Mouse (Mus musculus): ENCODE data around the gene Ntm. TPM values are rescaled to one million over a fixed set of nuclear protein-coding genes. Genes with fewer than 3 reads are reported as not detected.

Gene Ntm
- total RNA-seq, 2 experiments from 2014 or later = 0.33 to 0.95 TPM

GRCm38 (mm10) chr9:29942183-29942952, 20.6 kb downstream of the Ntm start:
- no peak for TF ChIP-seq CTCF (IDR thresholded peaks at IDR 0.05)
- intact Hi-C loops (cut with DNase I) = no loop called here

DNA sequence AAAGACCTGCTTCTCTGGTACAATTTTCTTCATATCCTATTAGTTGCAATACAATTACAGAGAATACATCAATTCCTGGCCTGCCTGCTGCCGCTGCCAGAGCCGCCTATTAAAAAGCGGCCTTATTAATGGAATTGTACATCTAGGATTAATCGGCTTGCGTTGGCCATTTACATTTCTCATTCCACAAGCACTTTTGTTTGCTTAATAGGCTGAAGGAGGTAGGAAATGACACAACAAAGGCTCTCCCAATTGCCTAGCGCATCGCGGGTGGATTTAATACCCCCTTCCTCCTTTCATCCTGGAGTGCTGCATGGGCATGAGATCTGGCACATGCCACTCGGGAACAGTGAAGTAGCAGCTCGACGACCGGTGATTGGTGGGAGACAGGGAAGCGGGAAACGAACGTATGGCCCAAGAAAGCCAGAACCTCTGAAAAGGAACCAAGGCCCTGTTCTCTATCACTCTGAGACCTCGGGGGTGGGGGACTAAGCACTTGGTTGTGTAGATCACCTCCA, 23.4 kb downstream of the Ntm start:
- TF ChIP-seq CTCF (IDR thresholded peaks at IDR 0.05) = no peak
- no peak overlapping the region for H3K27ac ChIP-seq
- intact Hi-C loops (cut with DNase I) = no loop called here
- H3K4me3 ChIP-seq = no peak overlapping the region
- no peak for DNase-seq

More at GRCm38 (mm10) chr9:29942183-29942952, 20.6 kb downstream of the Ntm start:
- DNase-seq = no peak
- no peak overlapping the region for H3K27ac ChIP-seq
- no peak overlapping the region for H3K4me3 ChIP-seq

DNA sequence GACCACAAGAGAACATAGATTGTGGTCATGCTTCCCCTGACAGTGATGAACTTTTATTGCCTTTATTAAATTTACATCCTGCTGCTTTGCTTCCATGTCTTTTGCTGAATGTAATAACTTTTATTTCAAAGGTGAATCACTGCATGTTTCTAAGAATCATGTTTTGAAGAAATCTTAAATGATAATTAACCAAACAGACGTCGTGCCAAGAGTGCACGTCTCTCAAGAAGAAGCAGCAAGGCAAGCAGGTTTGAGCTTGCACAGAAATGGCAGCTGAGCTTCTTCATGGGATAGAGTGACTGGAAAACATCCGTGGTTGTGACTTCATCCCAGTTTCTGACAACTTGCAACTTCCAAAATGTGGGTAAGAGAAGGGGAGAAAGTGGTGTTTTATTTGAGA, 34.1 kb downstream of the Ntm start:
- intact Hi-C loops (cut with DNase I) = no loop called here
- Histone ChIP-seq H3K27ac (no peak overlapping the region), H3K4me3 (no peak overlapping the region)
- no peak for DNase-seq
- no peak for TF ChIP-seq CTCF (IDR thresholded peaks at IDR 0.05)

- intact Hi-C loops (cut with DNase I) = no loop called here
- no peak overlapping the region for H3K27ac ChIP-seq
Measured at GRCm38 (mm10) chr9:29925382-29925781, 37.6 kb downstream of the Ntm start.

DNA sequence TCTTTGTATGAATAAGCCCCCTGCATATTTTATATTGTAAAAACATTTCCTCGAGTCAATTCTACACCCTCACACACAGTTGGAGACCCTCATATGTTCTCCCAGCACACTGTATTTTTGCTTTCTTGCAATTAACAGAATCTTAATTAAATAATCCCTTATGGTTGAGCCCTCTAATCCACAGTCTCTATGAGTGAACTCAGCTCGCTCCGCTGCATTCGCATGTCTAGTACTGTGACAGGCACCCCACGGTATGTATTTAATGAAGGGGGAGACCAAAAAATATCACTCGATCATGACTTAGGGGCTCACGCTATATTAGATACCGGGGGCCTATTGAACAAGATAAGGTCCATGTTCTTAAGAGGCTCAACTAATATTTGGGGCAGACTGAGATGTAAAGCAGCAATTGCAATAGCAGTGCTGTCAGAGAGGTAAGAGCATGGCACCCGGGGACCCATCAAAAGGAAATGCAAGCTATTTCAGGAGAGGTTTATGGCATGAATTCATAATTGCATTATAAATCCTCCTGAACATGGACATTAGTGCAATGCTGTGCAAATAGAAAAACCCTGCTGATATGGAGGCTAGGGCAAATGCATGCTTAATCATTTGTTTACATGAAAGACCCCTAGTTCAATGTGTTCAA, 64.4 kb downstream of the Ntm start:
- Histone ChIP-seq H3K27ac (no peak overlapping the region), H3K4me3 (no peak overlapping the region)
- TF ChIP-seq CTCF (IDR thresholded peaks at IDR 0.05) = no peak
- no peak for DNase-seq
- intact Hi-C loops (cut with DNase I) = no loop called here

More at GRCm38 (mm10) chr9:29925382-29925781, 37.6 kb downstream of the Ntm start:
- no peak for TF ChIP-seq CTCF (IDR thresholded peaks at IDR 0.05)
- no peak for DNase-seq
- no peak overlapping the region for H3K4me3 ChIP-seq

DNA sequence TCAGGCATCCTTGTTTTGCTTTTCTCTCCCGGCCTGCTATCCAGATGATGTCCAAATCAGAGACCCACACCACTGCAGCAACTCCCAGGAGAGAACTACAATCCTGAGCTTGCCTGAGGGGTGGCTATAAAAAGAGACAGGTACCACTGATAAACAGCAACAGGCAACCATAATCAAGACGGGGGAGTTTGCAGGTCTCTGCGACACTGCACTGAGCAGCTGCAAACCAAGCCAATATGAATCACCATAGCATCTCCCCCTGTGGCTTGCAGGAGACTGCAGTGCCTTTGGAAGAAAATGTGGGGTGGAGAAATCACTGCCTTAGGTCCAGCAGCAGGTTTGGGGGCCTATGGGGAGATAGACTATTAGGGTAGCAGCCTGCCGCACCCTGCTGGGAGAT, 65.5 kb downstream of the Ntm start:
- Histone ChIP-seq H3K4me3 (no peak overlapping the region), H3K27ac (no peak overlapping the region)
- intact Hi-C loops (cut with DNase I) = no loop called here
- no peak for TF ChIP-seq CTCF (IDR thresholded peaks at IDR 0.05)
- no peak for DNase-seq

DNA sequence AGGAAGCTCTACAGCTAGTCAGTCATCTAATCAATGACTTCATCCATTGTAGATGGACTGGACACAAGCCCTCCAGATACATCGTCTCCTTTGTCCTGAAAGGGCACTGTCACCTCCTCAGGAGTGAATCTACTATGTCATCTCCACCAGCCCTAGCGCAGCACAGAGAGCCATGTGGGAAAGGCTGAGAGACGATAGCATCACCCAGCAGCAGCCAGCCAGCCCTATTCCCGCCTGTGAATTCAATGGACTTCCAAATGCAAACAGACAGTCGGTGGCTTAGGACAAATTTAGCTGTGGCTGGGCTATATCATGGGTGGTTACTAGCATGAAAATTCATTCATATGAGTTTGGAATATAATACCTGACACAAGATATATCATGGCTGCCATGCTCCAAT, 70.1 kb downstream of the Ntm start:
- Histone ChIP-seq H3K27ac (no peak overlapping the region), H3K4me3 (no peak overlapping the region)
- intact Hi-C loops (cut with DNase I) = no loop called here
- DNase-seq = no peak
- no peak for TF ChIP-seq CTCF (IDR thresholded peaks at IDR 0.05)

DNA sequence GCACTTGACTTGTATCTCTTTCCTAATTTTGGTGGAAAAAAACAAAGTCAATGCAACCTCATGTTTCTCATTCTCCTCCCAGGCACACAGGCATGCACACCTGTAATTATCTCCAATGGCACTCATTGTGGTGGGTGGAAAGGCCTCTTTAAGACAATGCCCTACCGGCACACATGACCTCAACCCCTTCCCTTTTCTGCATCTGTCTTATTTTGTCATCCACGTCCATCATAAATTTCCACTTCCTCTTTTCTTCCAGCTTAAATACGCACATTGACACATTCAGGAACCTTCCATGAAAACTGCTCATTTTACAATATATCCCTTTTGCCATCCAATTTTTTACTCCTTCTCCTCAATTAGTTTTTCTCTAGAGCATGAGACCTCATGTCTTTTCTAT, 74.2 kb downstream of the Ntm start:
- intact Hi-C loops (cut with DNase I) = no loop called here
- TF ChIP-seq CTCF (IDR thresholded peaks at IDR 0.05) = no peak

GRCm38 (mm10) chr9:29887924-29888323, 75.0 kb downstream of the Ntm start:
- TF ChIP-seq CTCF (IDR thresholded peaks at IDR 0.05) = no peak
- Histone ChIP-seq H3K4me3 (no peak overlapping the region), H3K27ac (no peak overlapping the region)
- intact Hi-C loops (cut with DNase I) = no loop called here
- DNase-seq = no peak

More for the DNA sequence above, 74.2 kb downstream of the Ntm start:
- no peak overlapping the region for H3K4me3 ChIP-seq
- H3K27ac ChIP-seq = no peak overlapping the region
- DNase-seq = no peak

- intact Hi-C loops (cut with DNase I) = no loop called here
- Histone ChIP-seq H3K4me3 (no peak overlapping the region), H3K27ac (no peak overlapping the region)
- TF ChIP-seq CTCF (IDR thresholded peaks at IDR 0.05) = no peak
- DNase-seq = no peak
Measured at GRCm38 (mm10) chr9:29884062-29884461, 78.9 kb downstream of the Ntm start.

DNA sequence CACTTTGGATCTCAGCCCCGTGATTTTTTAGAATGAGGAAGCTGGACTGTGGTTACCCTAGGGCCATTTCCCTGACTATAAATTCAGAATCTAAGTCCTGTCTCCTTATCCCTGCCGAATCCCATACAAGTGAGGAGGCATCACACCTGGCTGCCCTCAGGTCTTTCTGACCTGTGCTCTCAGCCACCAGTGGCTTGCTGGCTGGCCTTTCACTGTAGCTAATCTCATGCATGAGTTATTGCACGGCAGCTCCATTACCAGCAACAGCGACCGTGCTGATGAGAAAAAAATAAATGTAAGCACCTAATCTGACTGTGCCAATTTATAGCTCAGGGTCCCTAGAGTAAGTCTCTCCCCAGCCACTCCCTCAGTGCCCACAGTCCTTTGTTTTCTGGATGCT, 81.3 kb downstream of the Ntm start:
- DNase-seq = no peak
- TF ChIP-seq CTCF (IDR thresholded peaks at IDR 0.05) = no peak
- Histone ChIP-seq H3K27ac (no peak overlapping the region), H3K4me3 (no peak overlapping the region)
- intact Hi-C loops (cut with DNase I) = no loop called here

GRCm38 (mm10) chr9:29877583-29877982, 85.4 kb downstream of the Ntm start:
- intact Hi-C loops (cut with DNase I) = no loop called here
- Histone ChIP-seq H3K27ac (no peak overlapping the region), H3K4me3 (no peak overlapping the region)
- no peak for TF ChIP-seq CTCF (IDR thresholded peaks at IDR 0.05)
- no peak for DNase-seq

DNA sequence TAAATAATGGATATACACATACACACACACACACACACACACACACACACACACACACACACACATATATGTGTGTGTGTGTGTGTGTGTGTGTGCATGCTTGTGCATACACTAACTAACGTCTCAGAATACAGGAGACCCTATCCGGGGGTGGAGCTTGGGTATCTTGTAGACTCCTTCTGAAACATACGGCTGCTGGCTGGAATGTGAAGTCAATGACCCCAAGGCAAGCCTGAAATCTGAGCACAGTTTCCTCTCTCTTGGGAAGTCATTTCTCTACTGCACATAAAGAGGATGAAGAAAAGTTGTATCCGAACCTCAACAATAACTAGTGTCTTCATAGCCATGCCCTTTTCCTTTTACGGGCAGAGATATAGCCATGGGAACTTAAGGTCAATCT, 95.2 kb downstream of the Ntm start:
- intact Hi-C loops (cut with DNase I) = no loop called here
- no peak for DNase-seq
- Histone ChIP-seq H3K4me3 (no peak overlapping the region), H3K27ac (no peak overlapping the region)
- TF ChIP-seq CTCF (IDR thresholded peaks at IDR 0.05) = no peak
